8 mouse cellular contexts compared by ENCODE assay signal in genomic region chr10:80748609-80749008, GRCm38 (mm10). TPM values are rescaled to one million over a fixed set of nuclear protein-coding genes. Genes with fewer than 3 reads are reported as not detected.
A peak's percentile ranks its signal among the peaks of the same experiment; 100 is the strongest.
DNase-seq lines count a peak whose midpoint lies in the region; ATAC-seq and TF ChIP-seq lines count a peak whose summit lies in the region.

No protein-coding gene starts in this region.

- no peaks in the 10 kb centered on the region for H3K36me3 ChIP-seq in CH12.LX (replicated peaks in 1 of 2; ENCODE audit: control insufficient read depth in 1 of 2, insufficient read depth in 1 of 2, low read length in 1 of 2)
- H3K36me3 ChIP-seq in embryonic facial prominence, embryonic 11.5 days (replicated peaks; ENCODE audit: control insufficient read depth, insufficient read depth, low read depth, low read length): no peaks in the 10 kb centered on the region
- H3K36me3 ChIP-seq in liver, embryonic 11.5 days (ENCODE audit: control insufficient read depth, insufficient read depth, low read length): no peaks in the 10 kb centered on the region

- no peak overlapping the region for H3K4me2 ChIP-seq in CH12.LX (ENCODE audit: insufficient read depth, low read depth, poor library complexity, severe bottlenecking)
- no peak overlapping the region for H3K4me2 ChIP-seq in embryonic facial prominence, embryonic 11.5 days (ENCODE audit: low read depth, low read length)
- H3K4me2 ChIP-seq in liver, embryonic 11.5 days: no peak overlapping the region

- no peaks in the 10 kb centered on the region for H3K27me3 ChIP-seq in CH12.LX (replicated peaks)
- H3K27me3 ChIP-seq in embryonic facial prominence, embryonic 11.5 days (ENCODE audit: control insufficient read depth, insufficient read depth, low read length): no peaks in the 10 kb centered on the region
- H3K27me3 ChIP-seq in liver, embryonic 11.5 days (replicated peaks; ENCODE audit: control insufficient read depth, insufficient read depth, low read length): no peaks in the 10 kb centered on the region

- no peak for ATAC-seq in embryonic facial prominence, embryonic 11.5 days (replicated peaks; ENCODE audit: insufficient number of reproducible peaks, low FRiP score, low TSS enrichment, low read depth)
- no peak for ATAC-seq in liver, embryonic 11.5 days (replicated peaks; ENCODE audit: low FRiP score)

- dilution Hi-C loops in CH12.LX (cut with MboI; ENCODE audit: extremely low pct_ligation_motif_present, extremely low pct_unique_long_range_greater_than_20kb, low sequenced_read_pairs): no loop called here

- in situ Hi-C loops in CH12.LX (cut with MboI; ENCODE audit: low pct_ligation_motif_present, low pct_unique_long_range_greater_than_20kb, low sequenced_read_pairs): loop anchor here (5.0 kb wide), 2 partner anchors 129 to 249 kb away; no protein-coding TSS in a partner anchor

- H3K9ac ChIP-seq in CH12.LX (ENCODE audit: insufficient read depth, low read depth): no peak overlapping the region
- no peak overlapping the region for H3K9ac ChIP-seq in embryonic facial prominence, embryonic 11.5 days (replicated peaks; ENCODE audit: low read length)
- H3K9ac ChIP-seq in liver, embryonic 11.5 days (ENCODE audit: low read depth, low read length): no peak overlapping the region

- H3K79me2 ChIP-seq in CH12.LX (replicated peaks; ENCODE audit: control insufficient read depth, extremely low read depth, insufficient read depth, poor library complexity, severe bottlenecking): no peaks in the 10 kb centered on the region

- H3K27ac ChIP-seq in gastrocnemius, adult 2 months: no peak overlapping the region
- H3K27ac ChIP-seq in CH12.LX (ENCODE audit: insufficient read depth, low read depth): no peak overlapping the region
- no peak overlapping the region for H3K27ac ChIP-seq in embryonic facial prominence, embryonic 11.5 days (replicated peaks; ENCODE audit: low read depth, low read length)
- H3K27ac ChIP-seq in liver, embryonic 11.5 days (ENCODE audit: low read depth, low read length): no peak overlapping the region

- no peak for TF ChIP-seq RAD21 in CH12.LX (IDR thresholded peaks at IDR 0.05; ENCODE audit: low read depth, low read length)

- no peak for TF ChIP-seq POLR2A in CH12.LX (IDR thresholded peaks at IDR 0.05; ENCODE audit: low read depth, low read length)

- no peak for TF ChIP-seq CTCF in gastrocnemius, adult 2 months (IDR thresholded peaks at IDR 0.05)
- TF ChIP-seq CTCF in CH12.LX (conservative IDR thresholded peaks at IDR 0.05 in 1 of 2, IDR thresholded peaks at IDR 0.05 in 1 of 2; ENCODE audit: low read depth in 2 of 2, low read length in 2 of 2): no peak

- DNase-seq in gastrocnemius, adult 2 months: peak; percentile 66
- DNase-seq in gastrocnemius, adult 8-10 months (ENCODE audit: low spot score in 2 of 2): no peak
- DNase-seq in CH12.LX (ENCODE audit: extremely low read depth): peak; percentile 65
- DNase-seq in embryonic facial prominence, embryonic 11.5 days (ENCODE audit: low spot score): peak; percentile 92
- peak; percentile 61 for DNase-seq in liver, embryonic 11.5 days (ENCODE audit: low spot score)
- DNase-seq in spleen, postnatal 4 days (ENCODE audit: low spot score in 2 of 2): peak; percentile 52 to 81
- no peak for DNase-seq in left cerebral cortex, postnatal 36 days (ENCODE audit: low spot score in 2 of 2)
- DNase-seq in right cerebral cortex, postnatal 36 days (ENCODE audit: low spot score in 2 of 2): no peak

- no peak overlapping the region for H3K4me3 ChIP-seq in gastrocnemius, adult 2 months
- no peak overlapping the region for H3K4me3 ChIP-seq in CH12.LX (replicated peaks in 1 of 3; ENCODE audit: low read depth in 2 of 3, low read length in 2 of 3, poor library complexity in 1 of 3)
- H3K4me3 ChIP-seq in embryonic facial prominence, embryonic 11.5 days (ENCODE audit: low read depth, low read length): no peak overlapping the region
- H3K4me3 ChIP-seq in liver, embryonic 11.5 days (ENCODE audit: low read depth, low read length): no peak overlapping the region

- 10% methylated on average over 6 of the region's 6 CpGs for WGBS in embryonic facial prominence, embryonic 11.5 days
- whole genome bisulfite sequencing in liver, embryonic 11.5 days: 11% methylated on average over 6 of the region's 6 CpGs

- peaks cover 4 to 29% of the 10 kb centered on the region in 2 experiments; a peak in 2 of 4 replicates for H3K4me1 ChIP-seq in CH12.LX (ENCODE audit: control insufficient read depth in 1 of 2, insufficient read depth in 2 of 2)
- no peaks in the 10 kb centered on the region for H3K4me1 ChIP-seq in embryonic facial prominence, embryonic 11.5 days (ENCODE audit: control insufficient read depth, insufficient read depth, low read length)
- peaks cover 20% of the 10 kb centered on the region for H3K4me1 ChIP-seq in liver, embryonic 11.5 days (replicated peaks; ENCODE audit: control insufficient read depth, insufficient read depth, low read length)

- no peak for TF ChIP-seq EP300 in CH12.LX (IDR thresholded peaks at IDR 0.05; ENCODE audit: low read length)

- intact Hi-C loops in gastrocnemius, adult 2 months (cut with DNase I): loop anchor here (5.0 kb wide), 2 partner anchors 59 to 244 kb away; partner anchors contain the start of gene Amh
- intact Hi-C loops in left cerebral cortex, postnatal 36 days (cut with DNase I): loop anchor here (5.0 kb wide), 1 partner anchor 34 kb away; no protein-coding TSS in a partner anchor

- no peaks in the 10 kb centered on the region for H3K9me3 ChIP-seq in CH12.LX (replicated peaks; ENCODE audit: low read length)
- H3K9me3 ChIP-seq in embryonic facial prominence, embryonic 11.5 days (replicated peaks; ENCODE audit: control insufficient read depth, low read length): no peaks in the 10 kb centered on the region
- no peaks in the 10 kb centered on the region for H3K9me3 ChIP-seq in liver, embryonic 11.5 days (ENCODE audit: control insufficient read depth, low read length)

TF ChIP-seq in CH12.LX, 34 proteins besides CTCF, POLR2A, EP300 and RAD21:
- TF ChIP-seq ZKSCAN1 (IDR thresholded peaks at IDR 0.05; ENCODE audit: borderline replicate concordance, low read depth, low read length) (no peak), SIN3A (IDR thresholded peaks at IDR 0.05; ENCODE audit: low read length) (peak; percentile 81; the same call in 1 of the 2 replicates), JUND (conservative IDR thresholded peaks at IDR 0.05; ENCODE audit: low read depth, low read length) (no peak), MXI1 (IDR thresholded peaks at IDR 0.05; ENCODE audit: low read depth, low read length) (0 out of 2 replicates have a peak, but pooled peaks have one; percentile 26)

RNA-seq across cellular contexts. Expression of gene Dot1l, which starts 6.4 kb away (rescaled TPM):
- total RNA-seq in gastrocnemius, adult 2 months (2021): 10 to 100 TPM; 19.9 to 23.1 TPM
- 10 to 100 TPM; 12.4 to 13.8 (median 13.5) TPM for total RNA-seq in gastrocnemius, adult 8-10 months (2022)
- total RNA-seq in CH12.LX (2012; rRNA removed): 13.3 and 15.5 TPM in 2 replicates
- total RNA-seq in CH12.LX (2014; rRNA removed): 2.7 and 3.3 TPM in 2 replicates
- polyA plus RNA-seq in CH12.LX (2012; ENCODE audit: insufficient read length, low read depth): 30.9 and 43.8 TPM in 2 replicates
- polyA plus RNA-seq in embryonic facial prominence, embryonic 11.5 days (2014; fragmentation: Nextera tagmentation; extraction: Ambion mirVana): 13.8 and 16.6 TPM in 2 replicates
- polyA plus RNA-seq in liver, embryonic 11.5 days (2014; fragmentation: Nextera tagmentation; extraction: Ambion mirVana): 23.9 and 28.2 TPM in 2 replicates
- 10 to 100 TPM; 37.2 to 65.0 TPM for total RNA-seq in left cerebral cortex, postnatal 36 days (2021)

RNA-seq across cellular contexts. Expression of gene Ap3d1, which starts 6.5 kb away (rescaled TPM):
- total RNA-seq in gastrocnemius, adult 2 months (2021): 10 to 100 TPM; 27.0 to 33.5 TPM
- 10 to 100 TPM; 24.1 to 29.3 (median 27.8) TPM for total RNA-seq in gastrocnemius, adult 8-10 months (2022)
- total RNA-seq in CH12.LX (2012; rRNA removed) (48.1 and 49.4 TPM in 2 replicates), CH12.LX (2014; rRNA removed) (24.2 and 28.4 TPM in 2 replicates)
- polyA plus RNA-seq in CH12.LX (2012; ENCODE audit: insufficient read length, low read depth): 46.5 and 57.0 TPM in 2 replicates
- 57.6 and 61.0 TPM in 2 replicates for polyA plus RNA-seq in embryonic facial prominence, embryonic 11.5 days (2014; fragmentation: Nextera tagmentation; extraction: Ambion mirVana)
- polyA plus RNA-seq in liver, embryonic 11.5 days (2014; fragmentation: Nextera tagmentation; extraction: Ambion mirVana): 53.1 and 53.2 TPM in 2 replicates
- 100 to 1,000 TPM; 133 to 160 TPM for total RNA-seq in left cerebral cortex, postnatal 36 days (2021)

RNA-seq across cellular contexts. Expression of gene Izumo4, which starts 46.6 kb away (rescaled TPM):
- 1 to 10 TPM; 2.6 to 3.0 TPM for total RNA-seq in gastrocnemius, adult 2 months (2021)
- total RNA-seq in gastrocnemius, adult 8-10 months (2022): 1 to 10 TPM; 1.0 to 3.1 (median 2.7) TPM
- 8.1 and 9.6 TPM in 2 replicates for total RNA-seq in CH12.LX (2012; rRNA removed)
- total RNA-seq in CH12.LX (2014; rRNA removed): 2.7 and 4.3 TPM in 2 replicates
- 5.9 TPM in 2 replicates for polyA plus RNA-seq in CH12.LX (2012; ENCODE audit: insufficient read length, low read depth)
- polyA plus RNA-seq in embryonic facial prominence, embryonic 11.5 days (2014; fragmentation: Nextera tagmentation; extraction: Ambion mirVana): 4.8 and 7.6 TPM in 2 replicates
- 5.7 and 6.8 TPM in 2 replicates for polyA plus RNA-seq in liver, embryonic 11.5 days (2014; fragmentation: Nextera tagmentation; extraction: Ambion mirVana)
- total RNA-seq in left cerebral cortex, postnatal 36 days (2021): 10 to 100 TPM; 36.7 to 47.3 TPM

RNA-seq across cellular contexts. Expression of gene Mob3a, which starts 46.8 kb away (rescaled TPM):
- total RNA-seq in gastrocnemius, adult 2 months (2021): 1 to 10 TPM; 4.9 to 5.5 TPM
- 1 to 10 TPM; 2.6 to 3.6 (median 3.4) TPM for total RNA-seq in gastrocnemius, adult 8-10 months (2022)
- 56.9 and 71.7 TPM in 2 replicates for total RNA-seq in CH12.LX (2012; rRNA removed)
- 65.2 and 71.4 TPM in 2 replicates for total RNA-seq in CH12.LX (2014; rRNA removed)
- 75.0 and 84.2 TPM in 2 replicates for polyA plus RNA-seq in CH12.LX (2012; ENCODE audit: insufficient read length, low read depth)
- polyA plus RNA-seq in embryonic facial prominence, embryonic 11.5 days (2014; fragmentation: Nextera tagmentation; extraction: Ambion mirVana): 42.3 and 45.0 TPM in 2 replicates
- 56.7 and 57.3 TPM in 2 replicates for polyA plus RNA-seq in liver, embryonic 11.5 days (2014; fragmentation: Nextera tagmentation; extraction: Ambion mirVana)
- 10 to 100 TPM; 14.0 TPM for total RNA-seq in left cerebral cortex, postnatal 36 days (2021)

RNA-seq across cellular contexts. Expression of gene Sf3a2, which starts 49.4 kb away (rescaled TPM):
- 10 to 100 TPM; 28.9 to 29.1 TPM for total RNA-seq in gastrocnemius, adult 2 months (2021)
- total RNA-seq in gastrocnemius, adult 8-10 months (2022): 10 to 100 TPM; 26.0 to 33.2 (median 29.9) TPM
- 29.0 and 36.5 TPM in 2 replicates for total RNA-seq in CH12.LX (2012; rRNA removed)
- total RNA-seq in CH12.LX (2014; rRNA removed): 7.8 and 12.4 TPM in 2 replicates
- 136 and 153 TPM in 2 replicates for polyA plus RNA-seq in CH12.LX (2012; ENCODE audit: insufficient read length, low read depth)
- 92.6 and 93.9 TPM in 2 replicates for polyA plus RNA-seq in embryonic facial prominence, embryonic 11.5 days (2014; fragmentation: Nextera tagmentation; extraction: Ambion mirVana)
- polyA plus RNA-seq in liver, embryonic 11.5 days (2014; fragmentation: Nextera tagmentation; extraction: Ambion mirVana): 116 and 121 TPM in 2 replicates
- 10 to 100 TPM; 44.3 to 53.0 TPM for total RNA-seq in left cerebral cortex, postnatal 36 days (2021)

Comparison
In these comparisons a context has a peak if more than half of its experiments do, and no peak if none do; other contexts are left out.
1. DNase-seq: peak in gastrocnemius, adult 2 months (single experiment), CH12.LX (single experiment), embryonic facial prominence, embryonic 11.5 days (single experiment), liver, embryonic 11.5 days (single experiment) and spleen, postnatal 4 days (2 of 2); none in gastrocnemius, adult 8-10 months (0 of 2), left cerebral cortex, postnatal 36 days (0 of 2) and right cerebral cortex, postnatal 36 days (0 of 2).